Mouse (Mus musculus) thymus, postnatal 4 days (tissue): Measurements from ENCODE around the gene Afap1l2.
A peak's percentile ranks its signal among the peaks of the same experiment; 100 is the strongest.

Experiments used
- DNase-seq: peaks from one replicate; pipeline ENCODE4 v3.0.0; 2021

Afap1l2 gene

DNA sequence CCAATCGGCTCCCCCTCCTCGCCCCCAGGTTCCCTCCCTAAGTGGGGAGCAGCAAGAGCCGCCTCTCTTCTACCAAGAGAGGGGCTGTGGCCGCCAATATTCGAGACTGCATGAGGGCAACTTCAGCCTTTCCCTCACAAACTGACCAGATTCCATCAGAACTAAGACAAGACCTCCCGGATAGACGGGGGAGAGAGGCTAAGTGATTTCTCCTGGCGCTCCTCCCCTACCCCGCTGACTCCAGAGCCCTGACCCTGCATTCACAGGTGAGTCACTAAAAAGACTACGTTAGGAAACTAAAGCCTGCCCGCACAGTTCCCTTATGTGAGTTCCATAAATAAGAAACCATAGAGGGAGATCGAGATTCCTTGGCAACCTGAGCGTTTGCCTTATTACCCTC, 1.2 kb downstream of the Afap1l2 start:
- DNase-seq, result no peak

GRCm38 (mm10) chr19:57005062-57005461, 3.0 kb downstream of the Afap1l2 start:
- no peak for DNase-seq

DNA sequence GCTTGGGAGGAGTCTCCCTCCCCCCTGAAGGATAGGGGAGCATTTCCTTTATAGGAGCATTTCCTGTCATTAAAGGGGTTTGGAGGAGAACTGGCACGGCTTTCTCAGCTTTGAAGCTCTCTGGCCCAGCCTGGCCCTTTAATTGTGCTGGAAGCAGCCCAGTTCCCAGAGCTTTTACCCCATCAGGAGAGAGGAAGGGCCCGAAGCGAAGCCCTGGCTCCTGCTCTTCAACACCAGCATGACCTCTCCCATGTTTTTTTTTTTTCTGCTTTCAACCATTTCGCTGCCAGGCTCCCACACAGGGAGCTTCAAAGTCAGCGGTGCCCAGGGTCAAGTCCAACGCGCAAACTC, 4.6 kb downstream of the Afap1l2 start:
- DNase-seq, result no peak

DNA sequence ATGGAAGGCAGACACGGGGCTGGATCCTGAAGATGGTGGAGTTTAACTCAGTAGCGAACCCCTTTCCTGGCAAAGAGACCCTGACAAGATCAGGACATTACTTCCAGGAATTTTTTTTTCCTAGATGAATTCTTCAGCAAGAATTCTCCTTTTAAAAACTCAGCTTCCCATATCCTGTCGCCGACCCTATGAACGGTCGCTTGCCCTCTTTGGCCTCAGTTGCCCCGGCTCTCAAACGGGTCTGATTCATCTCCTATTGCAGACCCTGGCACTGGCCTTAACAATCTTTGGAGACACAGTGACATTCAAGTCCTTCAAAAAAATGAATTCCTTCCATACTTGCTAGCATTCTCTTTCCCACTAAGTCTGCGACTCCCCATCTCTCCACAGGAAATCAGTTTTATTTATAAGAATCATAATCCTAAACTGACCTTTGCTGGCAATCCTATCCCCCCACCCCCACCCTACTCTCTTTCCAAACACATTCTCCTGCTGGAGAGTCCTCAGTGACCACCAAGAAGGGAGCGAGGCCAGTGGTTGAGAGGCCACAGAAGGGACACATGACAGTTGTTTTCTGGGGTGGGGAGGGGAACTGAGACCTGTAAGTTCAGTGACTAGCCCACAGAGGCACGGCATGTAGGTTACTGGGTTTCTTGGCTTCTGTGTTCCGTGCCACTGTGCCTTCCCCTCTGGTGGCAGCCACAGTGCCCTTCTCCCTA, 5.1 kb downstream of the Afap1l2 start:
- DNase-seq, result no peak

- DNase-seq, result no peak
Observed at GRCm38 (mm10) chr19:57001926-57002325, 6.1 kb downstream of the Afap1l2 start.

- no peak for DNase-seq
Observed at GRCm38 (mm10) chr19:57000592-57000991, 7.4 kb downstream of the Afap1l2 start.

DNA sequence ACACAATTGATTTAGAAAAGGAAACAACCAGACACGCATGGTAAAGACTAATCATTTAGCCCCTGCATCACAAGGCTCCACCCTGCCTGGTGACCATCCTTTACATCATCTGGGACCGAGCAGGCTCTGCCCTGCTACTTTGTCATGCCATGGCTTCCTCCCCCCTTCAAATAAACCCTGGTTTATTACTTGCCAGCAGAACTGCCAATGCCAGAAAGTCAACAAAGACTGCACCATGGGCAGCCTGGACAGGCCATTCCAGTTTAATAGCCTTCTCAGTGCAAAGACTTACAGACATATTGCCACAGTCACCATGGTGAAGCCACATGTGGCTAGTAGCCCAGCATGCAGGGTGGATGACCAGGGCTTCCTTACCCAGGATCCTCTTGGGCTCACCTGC, 8.2 kb downstream of the Afap1l2 start:
- no peak for DNase-seq

DNA sequence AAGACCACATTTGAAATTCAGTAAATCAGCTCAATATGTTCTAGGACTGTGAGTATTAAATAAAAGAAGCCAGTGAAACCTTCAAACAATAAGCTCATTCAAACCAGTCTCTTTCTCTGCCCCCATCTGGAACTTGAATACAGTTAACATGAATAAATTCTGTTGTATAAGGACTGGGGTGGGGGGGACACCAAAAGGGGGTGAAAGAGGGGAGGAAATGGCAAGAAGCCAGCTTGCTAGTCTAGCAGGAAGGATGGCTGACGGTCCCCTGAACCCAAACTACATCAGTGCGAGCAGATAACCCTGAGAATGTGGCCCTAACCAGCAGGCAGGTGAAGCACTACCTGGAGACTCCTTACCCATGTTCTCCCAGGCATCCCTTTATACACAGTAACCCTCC, 9.1 kb downstream of the Afap1l2 start:
- no peak for DNase-seq

DNA sequence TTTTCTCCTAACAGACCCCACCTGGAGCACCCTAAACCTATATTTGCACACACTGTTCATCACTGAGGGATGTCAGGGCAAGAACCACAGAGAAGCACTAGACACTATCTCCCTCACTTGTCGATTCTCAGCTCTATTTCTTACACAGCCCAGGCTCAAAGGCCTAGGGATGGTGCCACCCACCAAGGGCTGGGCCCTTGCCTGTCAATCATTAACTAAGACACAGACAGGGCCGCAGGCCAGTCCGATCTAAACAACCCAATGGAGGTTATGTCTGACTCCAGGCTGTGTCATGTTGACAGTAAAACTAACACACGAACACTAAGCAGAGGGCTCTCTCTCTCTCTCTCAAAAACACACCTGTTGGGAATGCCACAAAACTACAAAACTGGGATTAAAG, 9.7 kb downstream of the Afap1l2 start:
- no peak for DNase-seq

DNA sequence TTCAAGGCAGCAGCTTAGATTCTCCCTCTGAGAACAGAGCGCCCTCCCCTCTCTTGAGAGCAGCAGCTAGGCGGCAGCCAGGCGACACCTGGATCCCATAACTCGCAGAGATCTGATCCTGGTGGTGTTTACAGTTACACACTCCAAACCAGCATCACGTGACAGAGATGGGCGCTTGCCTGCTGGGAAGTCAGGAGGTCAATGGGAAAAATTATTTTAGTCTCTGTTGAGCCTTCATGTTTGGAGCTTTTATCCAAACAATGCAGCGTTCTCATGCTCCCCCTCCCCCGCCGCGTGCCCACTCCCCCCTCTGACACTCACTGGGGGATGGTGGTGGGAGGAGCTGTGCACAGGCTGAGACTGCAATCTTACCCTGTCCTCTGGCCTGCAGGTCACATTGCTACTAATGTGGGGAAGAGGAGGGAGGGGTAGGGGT, 10.8 kb downstream of the Afap1l2 start:
- peak; percentile 25 for DNase-seq

DNA sequence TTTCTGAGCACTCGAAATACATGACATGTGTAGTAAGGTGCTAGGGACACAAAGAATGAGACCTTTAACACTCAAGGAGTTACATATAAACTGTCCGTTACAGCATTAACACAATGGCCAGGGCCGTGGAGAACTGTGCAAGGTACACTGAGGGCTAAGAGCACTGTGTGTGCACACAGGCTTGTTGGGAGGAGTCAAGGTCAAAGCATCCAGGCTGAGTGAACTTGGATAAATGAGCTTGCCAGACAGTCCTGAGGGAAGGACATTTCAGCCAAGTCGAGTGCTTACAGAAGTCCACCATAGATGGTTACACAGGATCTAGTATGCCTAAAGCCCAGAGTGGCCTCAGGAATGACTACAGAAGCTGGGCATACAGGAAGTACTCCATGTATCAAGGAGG, 12.6 kb downstream of the Afap1l2 start:
- DNase-seq, result no peak

DNA sequence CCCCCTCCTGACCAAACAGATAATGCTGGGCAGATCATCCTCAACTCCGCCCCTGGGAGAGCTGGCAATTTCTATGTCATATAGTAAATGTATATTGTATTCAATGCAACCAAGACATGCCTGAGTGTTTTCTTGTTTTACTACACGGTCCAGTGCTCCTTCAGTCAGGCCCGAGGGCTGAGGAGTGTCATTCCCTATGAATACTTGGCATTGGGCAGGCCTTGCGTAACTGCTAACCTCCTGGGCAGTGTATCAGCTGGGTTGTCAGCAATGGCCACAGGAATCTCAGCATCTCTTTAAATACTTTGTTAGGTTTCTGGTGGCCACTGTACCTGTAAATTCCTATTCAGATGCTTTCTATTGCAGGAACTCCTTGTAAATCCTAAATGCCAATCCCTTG, 13.4 kb downstream of the Afap1l2 start:
- no peak for DNase-seq

GRCm38 (mm10) chr19:56993763-56994162, 14.3 kb downstream of the Afap1l2 start:
- no peak for DNase-seq

- DNase-seq, result no peak
Observed at GRCm38 (mm10) chr19:56992978-56993545, 15.0 kb downstream of the Afap1l2 start.

GRCm38 (mm10) chr19:56990367-56991111, 17.5 kb downstream of the Afap1l2 start:
- no peak for DNase-seq

- DNase-seq, result no peak
Observed at GRCm38 (mm10) chr19:56989171-56989570, 18.9 kb downstream of the Afap1l2 start.

DNA sequence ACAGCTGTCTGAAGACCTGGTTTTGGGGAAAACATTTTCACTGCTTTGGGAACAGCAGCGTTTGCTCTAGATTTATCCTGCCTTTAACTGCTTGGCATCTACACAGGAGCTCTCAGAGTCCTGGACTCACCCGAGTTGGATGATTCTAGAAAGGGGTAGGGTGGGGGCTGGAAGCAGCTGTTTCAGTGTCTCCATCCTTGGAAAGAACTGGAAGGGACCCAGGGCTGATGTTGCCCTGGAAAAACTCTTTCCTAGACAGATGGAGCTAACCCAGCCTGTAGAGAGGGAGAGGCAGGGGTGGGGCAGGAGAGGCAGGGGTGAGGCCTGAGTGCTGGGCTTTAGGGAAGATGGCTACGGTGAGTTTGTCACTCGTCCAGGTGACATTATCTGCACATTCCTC, 23.8 kb downstream of the Afap1l2 start:
- DNase-seq, result no peak

DNA sequence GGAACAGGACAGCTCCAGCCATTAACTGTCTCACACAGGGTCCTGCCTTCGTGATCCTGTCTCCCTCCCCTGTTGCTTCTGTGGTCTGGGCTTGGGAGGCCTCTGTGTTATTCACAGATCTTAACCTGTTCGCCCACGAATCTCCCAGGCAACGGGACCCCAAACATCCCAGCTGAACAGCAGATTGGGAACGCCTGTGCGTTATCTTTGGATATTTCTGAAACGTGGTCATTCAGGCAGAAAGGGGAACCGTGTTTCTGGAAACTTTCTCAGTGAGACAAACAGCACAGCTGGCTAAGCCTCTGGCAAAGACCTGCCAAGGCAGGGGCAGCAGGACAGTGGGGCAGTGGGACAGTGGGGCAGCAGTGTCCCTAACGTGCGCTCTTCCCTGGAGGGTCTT, 24.3 kb downstream of the Afap1l2 start:
- no peak for DNase-seq

DNA sequence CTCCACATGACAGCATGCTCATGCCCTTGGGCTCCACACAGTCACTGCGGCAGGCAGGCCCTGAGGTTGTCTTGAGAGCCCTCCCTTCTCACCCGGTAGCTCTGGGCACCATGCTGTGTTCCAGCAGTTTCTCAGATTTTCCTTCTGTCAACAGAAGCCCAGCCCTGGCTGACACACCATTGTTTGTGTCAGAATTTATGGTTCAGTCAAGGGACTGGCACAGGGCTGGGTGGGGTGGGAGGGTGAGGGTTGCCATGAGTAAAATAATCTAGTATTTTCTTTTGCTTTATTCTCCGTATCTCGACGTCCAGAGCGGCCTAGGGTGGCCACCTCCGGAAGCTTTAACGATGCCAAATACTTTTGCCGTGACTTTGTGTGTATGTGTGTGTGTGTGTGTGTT, 26.3 kb downstream of the Afap1l2 start:
- DNase-seq, result no peak

DNA sequence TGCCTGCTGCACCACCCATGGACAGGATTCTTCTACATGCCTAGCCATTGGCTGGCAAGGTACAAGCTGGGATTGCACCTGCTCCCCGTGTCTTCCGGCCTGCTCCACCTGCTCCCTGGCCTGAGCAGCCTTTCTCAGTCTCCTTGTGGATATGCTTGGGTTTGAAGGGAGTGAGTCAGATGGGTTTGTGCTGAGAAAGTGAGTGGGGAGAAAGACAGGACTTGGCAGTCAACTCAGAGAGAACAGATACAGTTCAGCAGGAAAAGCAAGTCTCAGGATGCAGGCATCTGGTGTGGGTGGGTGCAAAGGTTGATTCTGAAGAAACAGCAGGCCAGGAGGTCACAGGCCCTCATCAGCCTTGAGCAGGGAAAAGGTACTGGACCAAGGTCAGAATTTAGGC, 27.2 kb downstream of the Afap1l2 start:
- DNase-seq, result no peak

- no peak for DNase-seq
Observed at GRCm38 (mm10) chr19:56976962-56977948, 30.8 kb downstream of the Afap1l2 start.

DNA sequence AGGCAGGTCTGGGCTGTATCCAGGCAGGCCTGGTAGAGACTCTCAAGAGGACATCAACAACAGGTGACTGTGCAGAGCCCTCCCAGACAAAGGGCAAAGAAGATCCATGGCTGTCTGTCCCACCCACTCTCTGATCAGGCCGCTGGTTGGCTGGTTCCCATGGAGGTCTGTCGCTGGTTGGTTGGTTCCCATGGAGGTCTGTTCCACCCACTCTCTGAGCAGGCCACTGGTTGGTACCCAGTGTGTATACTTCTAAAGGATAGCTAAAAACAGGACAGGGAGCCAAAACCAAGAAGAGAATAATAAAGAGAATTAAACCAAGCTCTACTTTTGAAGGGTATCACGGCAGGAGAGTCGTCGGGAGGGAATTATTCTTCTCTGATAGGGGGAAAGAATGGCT, 31.5 kb downstream of the Afap1l2 start:
- no peak for DNase-seq

GRCm38 (mm10) chr19:56975502-56975901, 32.5 kb downstream of the Afap1l2 start:
- no peak for DNase-seq
